Mouse (Mus musculus): ENCODE data around the gene Bmp10. TPM values are rescaled to one million over a fixed set of nuclear protein-coding genes. Genes with fewer than 3 reads are reported as not detected.

Gene Bmp10
- total and polyA plus RNA-seq, 3 experiments: 51.0 to 60.1 (median 53.8) TPM

- Histone ChIP-seq H3K79me2 (replicated peaks; ENCODE audit: control insufficient read depth, insufficient read depth, low read length) (no peaks in the 10 kb centered on the region), H3K4me1 (ENCODE audit: control insufficient read depth, insufficient read depth, low read length) (no peaks in the 10 kb centered on the region), H3K27ac (no peak overlapping the region), H3K9ac (ENCODE audit: low read depth, low read length) (no peak overlapping the region), H3K27me3 (ENCODE audit: control insufficient read depth, insufficient read depth, low read length) (no peaks in the 10 kb centered on the region; the same call in 1 of the 2 replicates), H3K36me3 (ENCODE audit: control insufficient read depth, insufficient read depth, low read length) (no peaks in the 10 kb centered on the region), H3K4me3 (no peak overlapping the region)
- WGBS: 95% methylated on average over 2 of the region's 3 CpGs
- TF ChIP-seq EP300 (IDR thresholded peaks at IDR 0.05; ENCODE audit: insufficient read depth, low read depth, low read length): no peak
- no peak for TF ChIP-seq POLR2A (IDR thresholded peaks at IDR 0.05; ENCODE audit: insufficient read depth, low read depth, low read length)
- TF ChIP-seq CTCF (IDR thresholded peaks at IDR 0.05): no peak
- intact Hi-C loops (cut with DNase I): no loop called here
- DNase-seq: no peak
These were observed 7.0 kb downstream of the Bmp10 start for GRCm38 (mm10) chr6:87435791-87436190.

GRCm38 (mm10) chr6:87436745-87437144, 8.0 kb downstream of the Bmp10 start:
- H3K36me3 ChIP-seq (ENCODE audit: control insufficient read depth, insufficient read depth, low read length): no peaks in the 10 kb centered on the region
- TF ChIP-seq POLR2A (IDR thresholded peaks at IDR 0.05; ENCODE audit: insufficient read depth, low read depth, low read length) (no peak), EP300 (IDR thresholded peaks at IDR 0.05; ENCODE audit: insufficient read depth, low read depth, low read length) (no peak)
- H3K4me1 ChIP-seq (ENCODE audit: control insufficient read depth, insufficient read depth, low read length): no peaks in the 10 kb centered on the region; the same call in 1 of the 2 replicates
- H3K9ac ChIP-seq (ENCODE audit: low read depth, low read length): no peak overlapping the region
- intact Hi-C loops (cut with DNase I): no loop called here
- DNase-seq: no peak
- H3K4me3 ChIP-seq: no peak overlapping the region
- H3K27me3 ChIP-seq (ENCODE audit: control insufficient read depth, insufficient read depth, low read length): no peaks in the 10 kb centered on the region
- no peaks in the 10 kb centered on the region for H3K79me2 ChIP-seq (replicated peaks; ENCODE audit: control insufficient read depth, insufficient read depth, low read length)
- WGBS: 43% methylated on average over 8 of the region's 8 CpGs
- H3K27ac ChIP-seq: no peak overlapping the region

GRCm38 (mm10) chr6:87443253-87443652, 14.5 kb downstream of the Bmp10 start:
- Histone ChIP-seq H3K27ac (no peak overlapping the region), H3K4me1 (ENCODE audit: control insufficient read depth, insufficient read depth, low read length) (no peaks in the 10 kb centered on the region; the same call in 1 of the 2 replicates), H3K9ac (ENCODE audit: low read depth, low read length) (no peak overlapping the region), H3K36me3 (ENCODE audit: control insufficient read depth, insufficient read depth, low read length) (no peaks in the 10 kb centered on the region), H3K27me3 (ENCODE audit: control insufficient read depth, insufficient read depth, low read length) (0 out of 2 replicates have a peak, but pooled peaks cover 3% of the 10 kb centered on the region), H3K79me2 (replicated peaks; ENCODE audit: control insufficient read depth, insufficient read depth, low read length) (no peaks in the 10 kb centered on the region), H3K4me3 (no peak overlapping the region)
- WGBS: 41% methylated on average over 11 of the region's 11 CpGs
- intact Hi-C loops (cut with DNase I): no loop called here
- DNase-seq: no peak
- TF ChIP-seq EP300 (IDR thresholded peaks at IDR 0.05; ENCODE audit: insufficient read depth, low read depth, low read length) (no peak), CTCF (IDR thresholded peaks at IDR 0.05) (no peak), POLR2A (IDR thresholded peaks at IDR 0.05; ENCODE audit: insufficient read depth, low read depth, low read length) (no peak)

GRCm38 (mm10) chr6:87445222-87445621, 16.4 kb downstream of the Bmp10 start:
- Histone ChIP-seq H3K36me3 (ENCODE audit: control insufficient read depth, insufficient read depth, low read length) (no peaks in the 10 kb centered on the region), H3K4me1 (ENCODE audit: control insufficient read depth, insufficient read depth, low read length) (no peaks in the 10 kb centered on the region; the same call in 1 of the 2 replicates), H3K27ac (no peak overlapping the region), H3K79me2 (replicated peaks; ENCODE audit: control insufficient read depth, insufficient read depth, low read length) (no peaks in the 10 kb centered on the region), H3K4me3 (no peak overlapping the region), H3K9ac (ENCODE audit: low read depth, low read length) (no peak overlapping the region), H3K27me3 (ENCODE audit: control insufficient read depth, insufficient read depth, low read length) (peaks cover 3% of the 10 kb centered on the region; the same call in 1 of the 2 replicates)
- intact Hi-C loops (cut with DNase I): no loop called here
- TF ChIP-seq POLR2A (IDR thresholded peaks at IDR 0.05; ENCODE audit: insufficient read depth, low read depth, low read length): no peak
- no peak for TF ChIP-seq EP300 (IDR thresholded peaks at IDR 0.05; ENCODE audit: insufficient read depth, low read depth, low read length)
- TF ChIP-seq CTCF (IDR thresholded peaks at IDR 0.05): no peak
- no peak for DNase-seq
- 39% methylated on average over 7 of the region's 7 CpGs for WGBS

GRCm38 (mm10) chr6:87447217-87447616, 18.4 kb downstream of the Bmp10 start:
- H3K4me1 ChIP-seq (ENCODE audit: control insufficient read depth, insufficient read depth, low read length): no peaks in the 10 kb centered on the region
- H3K36me3 ChIP-seq (ENCODE audit: control insufficient read depth, insufficient read depth, low read length): no peaks in the 10 kb centered on the region
- TF ChIP-seq EP300 (IDR thresholded peaks at IDR 0.05; ENCODE audit: insufficient read depth, low read depth, low read length) (no peak), CTCF (IDR thresholded peaks at IDR 0.05) (no peak), POLR2A (IDR thresholded peaks at IDR 0.05; ENCODE audit: insufficient read depth, low read depth, low read length) (no peak)
- H3K27me3 ChIP-seq (ENCODE audit: control insufficient read depth, insufficient read depth, low read length): peaks cover 3% of the 10 kb centered on the region; the same call in 1 of the 2 replicates
- no peak overlapping the region for H3K9ac ChIP-seq (ENCODE audit: low read depth, low read length)
- WGBS: 85% methylated on average over 4 of the region's 4 CpGs
- no peak for DNase-seq
- intact Hi-C loops (cut with DNase I): no loop called here
- H3K4me3 ChIP-seq: no peak overlapping the region
- H3K79me2 ChIP-seq (replicated peaks; ENCODE audit: control insufficient read depth, insufficient read depth, low read length): no peaks in the 10 kb centered on the region
- no peak overlapping the region for H3K27ac ChIP-seq

GRCm38 (mm10) chr6:87449534-87449933, 20.7 kb downstream of the Bmp10 start:
- no peaks in the 10 kb centered on the region; the same call in 1 of the 2 replicates for H3K27me3 ChIP-seq (ENCODE audit: control insufficient read depth, insufficient read depth, low read length)
- DNase-seq: no peak
- no peak overlapping the region for H3K27ac ChIP-seq

More at GRCm38 (mm10) chr6:87449534-87449933, 20.7 kb downstream of the Bmp10 start:
- 51% methylated on average over 3 of the region's 3 CpGs for WGBS
- no peak overlapping the region for H3K9ac ChIP-seq (ENCODE audit: low read depth, low read length)
- H3K4me3 ChIP-seq: no peak overlapping the region
- no peaks in the 10 kb centered on the region for H3K36me3 ChIP-seq (ENCODE audit: control insufficient read depth, insufficient read depth, low read length)
- no peaks in the 10 kb centered on the region for H3K79me2 ChIP-seq (replicated peaks; ENCODE audit: control insufficient read depth, insufficient read depth, low read length)
- intact Hi-C loops (cut with DNase I): no loop called here
- TF ChIP-seq CTCF (IDR thresholded peaks at IDR 0.05) (no peak), POLR2A (IDR thresholded peaks at IDR 0.05; ENCODE audit: insufficient read depth, low read depth, low read length) (no peak), EP300 (IDR thresholded peaks at IDR 0.05; ENCODE audit: insufficient read depth, low read depth, low read length) (no peak)
- H3K4me1 ChIP-seq (ENCODE audit: control insufficient read depth, insufficient read depth, low read length): no peaks in the 10 kb centered on the region
